Mouse (Mus musculus): ENCODE measurements around the gene Ei24.
A peak's percentile ranks its signal among the peaks of the same experiment; 100 is the strongest.

The Ei24 gene

DNA sequence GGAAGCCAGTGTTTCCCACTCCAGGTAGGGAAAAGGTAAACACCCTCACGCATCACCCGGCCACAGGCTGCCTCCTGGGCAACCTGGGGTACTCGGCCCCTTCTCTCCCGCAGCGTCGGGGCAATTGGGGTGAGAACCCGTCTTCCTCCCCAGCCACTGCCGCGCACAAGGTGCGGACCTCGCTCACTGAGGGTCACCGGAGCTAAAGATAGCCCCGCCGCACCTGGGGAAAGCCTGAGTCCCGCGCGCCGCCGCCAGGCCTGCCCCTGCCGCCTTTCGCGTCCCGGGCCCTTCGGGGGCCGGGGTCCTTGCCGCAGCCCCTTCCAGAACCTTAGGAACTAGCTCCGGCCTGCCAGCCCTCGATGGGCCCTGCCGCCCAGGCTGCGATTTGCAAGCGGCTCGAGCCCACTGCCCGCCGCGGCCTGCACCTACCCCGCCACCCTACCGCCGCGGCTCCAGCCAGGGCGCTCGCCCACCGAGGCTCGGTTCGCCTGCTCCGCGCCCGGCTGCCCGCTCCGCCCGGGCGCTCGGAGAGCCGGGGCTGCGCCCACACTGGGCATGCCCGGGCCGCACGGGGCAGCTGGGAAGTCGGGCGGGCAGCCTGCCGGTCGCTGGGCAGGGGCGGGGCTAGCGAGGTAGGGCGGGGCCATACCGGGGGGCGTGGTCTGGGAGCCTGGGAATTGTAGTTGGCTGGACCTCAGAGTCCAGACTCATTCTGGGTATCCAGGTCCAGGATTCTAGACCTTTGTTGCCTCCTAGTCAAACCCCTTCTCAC is at the start of gene Ei24:
Gene Ei24 (minus strand): TSS at position 613 of the 775 bp plus-strand sequence.
- peak; percentile 85 for DNase-seq

DNA sequence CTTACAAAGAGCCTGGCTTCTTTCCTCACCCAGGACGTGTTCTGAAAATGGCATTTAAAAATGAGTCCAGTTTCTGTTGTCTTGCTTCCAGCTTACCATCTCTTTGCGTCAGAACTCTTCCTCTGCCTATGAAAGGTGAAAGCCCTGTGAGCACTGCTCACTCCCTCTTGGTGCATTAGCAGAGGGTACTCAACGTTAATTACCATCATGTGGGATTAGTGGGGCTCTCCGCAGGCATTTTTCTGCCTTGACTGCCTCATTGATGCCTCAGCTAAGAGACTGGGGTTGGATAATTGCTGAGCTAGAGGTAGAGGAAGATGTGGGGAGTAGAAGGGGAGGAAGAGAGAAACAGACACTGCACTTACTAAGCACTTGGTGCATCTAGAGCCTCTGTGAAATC is 49.2 kb upstream of the Ei24 start:
- no peak for DNase-seq

DNA sequence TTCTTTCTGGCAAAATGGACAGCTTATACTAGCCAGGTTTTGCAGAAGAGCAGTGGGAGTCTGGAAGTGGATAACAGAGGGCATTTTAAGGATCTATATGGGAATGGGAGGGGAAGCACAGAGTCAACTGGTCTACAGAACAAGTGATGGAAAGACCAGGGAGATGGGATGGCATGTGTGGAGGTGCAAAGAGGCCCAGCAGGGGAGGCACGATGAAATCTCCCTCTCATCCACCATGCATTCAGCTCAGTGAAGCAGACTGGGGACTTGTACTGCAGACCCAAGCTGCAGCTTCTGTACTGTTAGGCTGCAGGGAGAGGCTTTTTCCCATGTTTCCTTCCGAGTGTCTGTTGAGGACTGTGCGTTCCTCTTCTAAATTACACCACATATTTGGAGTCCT is 36.7 kb upstream of the Ei24 start:
- DNase-seq, result no peak

DNA sequence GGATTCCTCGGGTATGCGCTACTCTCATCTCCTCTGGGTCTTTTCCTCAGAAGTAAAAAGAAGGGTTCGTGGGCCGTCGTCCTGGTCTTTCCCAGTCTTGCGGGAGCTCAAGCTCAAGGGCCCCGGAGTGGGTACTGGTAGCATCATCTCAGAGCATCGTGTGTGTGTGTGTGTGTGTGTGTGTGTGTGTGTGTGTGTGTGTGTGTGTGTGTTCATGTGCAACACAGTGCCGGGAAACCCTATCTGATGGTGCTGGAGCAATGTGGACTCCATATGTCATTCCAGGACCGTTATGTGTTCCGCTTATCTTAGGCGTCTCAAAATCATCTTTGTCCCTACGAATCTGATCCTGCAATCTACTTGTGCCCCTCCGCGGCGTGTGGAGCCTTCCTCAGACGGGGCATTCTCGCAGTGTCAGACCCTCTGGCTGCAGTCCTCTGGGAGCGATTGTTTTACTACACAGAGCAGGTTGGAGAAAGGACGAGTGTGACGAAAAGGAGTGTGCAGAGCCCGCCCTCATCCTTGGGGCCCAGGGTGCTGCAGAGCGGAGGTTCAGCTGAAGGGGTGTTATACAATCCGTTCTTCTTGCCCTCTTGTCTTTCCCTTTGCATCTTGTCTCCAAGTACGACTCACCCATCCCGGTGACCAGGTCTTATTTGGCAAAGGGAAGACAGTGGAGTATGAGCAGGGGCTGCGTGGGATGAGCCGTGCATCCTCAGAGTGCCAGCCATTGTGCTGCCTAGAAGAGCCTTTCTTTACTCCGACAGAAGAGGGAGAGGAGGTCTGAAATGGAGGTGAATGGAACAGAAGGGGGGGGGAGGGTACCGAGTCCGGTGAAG is 36.1 kb upstream of the Ei24 start:
- DNase-seq, result no peak

DNA sequence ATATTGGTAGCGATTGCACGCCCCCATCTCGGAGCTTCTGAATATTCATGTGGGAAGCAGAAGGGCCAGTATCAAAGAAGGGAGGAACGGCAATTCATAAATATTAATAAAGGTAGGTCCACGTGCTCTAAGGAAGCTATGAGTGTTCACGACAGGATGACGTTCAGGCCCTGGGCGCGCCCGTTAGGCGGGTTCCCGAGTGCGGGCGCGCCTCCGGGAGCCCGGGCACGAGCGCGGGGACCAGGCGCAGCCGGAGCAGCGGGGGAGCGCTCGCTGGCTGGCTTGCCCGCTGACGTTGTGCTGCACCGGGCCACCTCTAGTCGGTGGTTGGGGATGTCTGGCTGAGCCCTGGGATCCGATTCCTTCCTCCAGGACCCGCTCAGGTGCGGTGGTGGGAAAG is 35.3 kb upstream of the Ei24 start:
- peak; percentile 4 to 11 for DNase-seq

DNA sequence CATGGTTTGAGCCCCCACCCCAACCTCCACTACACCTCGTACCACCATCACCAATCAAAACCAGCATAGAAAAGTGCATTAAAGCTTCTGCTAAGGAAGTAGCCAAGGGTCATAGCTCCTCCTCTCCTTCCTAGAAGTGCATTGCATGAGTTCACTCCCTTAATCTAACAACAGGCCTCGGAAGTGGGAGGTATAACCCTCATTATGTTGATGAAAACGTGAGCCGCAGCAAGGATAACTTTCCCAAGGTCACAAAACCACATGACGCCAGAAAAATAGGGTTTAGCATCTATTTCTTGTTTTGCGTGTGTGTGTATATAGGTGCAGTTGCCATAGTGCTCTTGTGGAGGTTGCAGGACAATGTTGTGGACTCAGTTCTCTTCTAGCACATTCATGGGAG is 34.2 kb upstream of the Ei24 start:
- DNase-seq, result no peak

DNA sequence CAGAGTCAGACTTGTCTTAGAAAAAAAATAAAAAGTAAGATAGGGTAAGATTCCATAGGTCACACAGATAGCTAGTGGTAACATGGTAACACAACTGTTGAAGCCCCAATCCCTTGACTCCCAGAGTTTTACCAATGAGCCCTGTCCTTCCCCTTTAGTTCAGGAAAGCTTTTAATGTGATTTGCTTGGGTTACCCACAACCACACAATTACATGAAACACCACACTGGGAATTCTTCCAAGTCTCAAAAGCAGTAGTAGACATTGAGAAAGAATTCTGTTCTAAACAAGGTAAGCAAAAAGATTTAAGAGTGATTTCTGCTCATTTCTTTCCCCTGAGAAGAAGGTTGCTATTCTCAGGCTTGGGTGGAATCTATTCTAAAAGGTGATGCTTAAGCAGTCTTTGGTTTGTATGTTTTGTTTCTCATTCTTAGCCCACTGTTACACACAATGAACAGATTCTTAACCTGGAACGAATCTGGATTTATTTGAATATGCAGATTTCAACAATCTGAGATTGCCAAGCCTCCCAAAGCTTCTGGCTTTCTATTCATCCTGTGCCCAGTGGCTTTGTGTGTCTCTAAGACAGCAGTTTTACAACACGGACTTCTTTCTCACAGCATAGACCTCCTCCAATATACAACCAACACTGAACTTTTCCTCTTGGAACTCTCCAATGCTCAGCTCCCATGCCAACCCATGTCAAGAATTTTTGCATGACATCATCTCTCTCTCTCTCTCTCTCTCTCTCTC is 29.6 kb upstream of the Ei24 start:
- DNase-seq, result no peak

DNA sequence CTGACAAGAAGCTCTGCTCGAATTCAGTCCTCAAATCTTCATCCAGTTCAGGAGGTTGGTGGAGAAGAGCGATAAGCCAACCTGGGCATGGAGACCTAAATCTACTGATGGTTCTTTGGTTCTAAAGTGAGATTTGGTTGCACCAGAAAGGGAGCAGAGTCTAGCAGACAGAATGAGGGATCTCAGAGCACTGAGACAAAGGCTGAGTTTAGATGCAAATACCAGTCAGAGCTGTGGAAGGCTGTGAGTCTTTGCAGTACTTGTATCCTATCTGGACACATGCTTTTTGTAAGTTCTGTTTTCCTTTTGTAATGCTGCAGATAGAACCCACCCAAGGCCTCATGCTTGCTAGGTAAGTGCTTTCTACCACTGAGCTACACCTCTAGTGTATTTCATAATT is 24.8 kb upstream of the Ei24 start:
- DNase-seq, result no peak

DNA sequence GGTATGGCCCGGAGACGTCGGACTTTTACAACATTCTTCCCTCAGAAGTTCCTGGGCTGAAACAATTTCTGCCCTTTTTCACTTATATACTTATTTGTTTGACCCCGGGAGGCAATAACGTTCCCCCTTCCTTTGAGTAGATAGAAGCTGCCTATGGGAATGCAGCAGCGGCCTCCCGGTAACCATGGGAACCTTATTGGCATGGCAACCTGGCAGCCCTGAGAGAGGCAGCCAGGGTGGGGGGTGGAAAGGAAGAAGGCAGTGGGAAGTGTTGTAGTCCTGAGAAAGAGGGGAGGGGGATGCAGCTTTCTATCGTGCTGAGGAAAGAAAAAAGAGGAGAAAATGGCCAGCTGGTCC is 24.4 kb upstream of the Ei24 start, which contains the start of gene Fez1:
Gene Fez1 (plus strand): TSS at position 221 of the 357 bp plus-strand sequence.
- no peak for DNase-seq

DNA sequence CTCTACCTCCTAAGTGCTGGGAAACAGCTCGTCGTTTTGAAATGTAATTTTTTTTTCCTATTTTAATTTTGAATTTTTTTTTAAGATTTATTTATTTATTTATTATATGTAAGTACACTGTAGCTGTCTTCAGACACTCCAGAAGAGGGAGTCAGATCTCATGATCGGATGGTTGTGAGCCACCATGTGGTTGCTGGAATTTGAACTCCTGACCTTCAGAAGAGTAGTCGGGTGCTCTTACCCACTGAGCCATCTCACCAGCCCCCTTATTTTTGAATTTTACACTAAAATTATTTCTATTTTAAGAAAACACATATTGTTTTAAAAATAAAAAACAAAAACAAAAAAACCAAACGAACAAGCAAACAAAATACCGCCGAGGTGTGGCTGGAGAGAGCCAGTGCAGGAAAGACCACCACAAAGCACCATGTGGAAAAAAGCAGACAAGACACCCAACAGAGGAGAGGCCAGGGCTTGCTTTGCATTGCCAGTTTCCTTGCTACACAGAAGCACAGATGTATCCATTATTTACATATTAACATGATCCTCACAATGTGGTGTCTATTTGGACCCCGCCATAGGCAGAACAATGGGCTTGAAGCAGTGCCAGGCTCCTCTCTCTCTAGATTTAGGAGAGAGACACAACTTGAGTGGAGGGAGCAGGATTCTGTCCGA is 23.9 kb upstream of the Ei24 start:
- DNase-seq, result no peak

DNA sequence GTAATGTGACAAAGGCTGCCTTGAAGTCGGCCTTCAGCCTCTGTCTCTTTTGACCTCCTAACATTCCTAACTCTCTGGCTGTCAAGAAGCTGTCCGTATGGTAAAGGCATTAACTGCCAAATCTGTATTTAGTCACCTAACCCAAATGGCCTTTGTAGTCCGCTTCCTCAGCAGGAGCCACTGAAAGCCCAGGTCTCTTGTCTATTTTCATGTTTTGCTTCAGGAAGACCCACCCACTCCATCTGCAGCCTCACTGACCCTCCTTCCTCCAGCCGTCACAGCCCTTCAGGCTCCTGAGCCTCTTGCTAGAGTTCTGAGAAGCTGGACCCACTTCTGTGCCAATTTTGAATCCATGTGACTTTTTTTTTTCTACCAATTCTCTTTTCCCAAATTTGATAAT is 21.7 kb upstream of the Ei24 start:
- no peak for DNase-seq

DNA sequence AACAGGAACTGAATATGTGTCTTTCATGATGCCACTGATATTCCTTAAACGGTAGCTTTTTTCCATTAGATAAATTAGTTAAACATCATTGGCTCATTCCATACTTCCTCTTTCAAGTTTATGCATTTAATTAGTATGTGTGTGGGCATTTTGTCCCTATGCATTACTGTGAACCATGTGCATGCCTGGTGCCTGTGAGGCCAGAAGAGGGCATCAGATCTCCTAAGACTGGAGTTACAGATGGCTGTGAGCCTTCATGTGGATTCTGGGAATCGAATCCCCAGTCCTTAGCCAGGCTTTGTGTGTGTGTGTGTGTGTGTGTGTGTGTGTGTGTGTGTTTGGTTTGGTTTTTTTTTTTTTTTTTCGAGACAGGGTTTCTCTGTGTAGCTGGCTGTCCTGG is 17.3 kb upstream of the Ei24 start:
- DNase-seq, result no peak

DNA sequence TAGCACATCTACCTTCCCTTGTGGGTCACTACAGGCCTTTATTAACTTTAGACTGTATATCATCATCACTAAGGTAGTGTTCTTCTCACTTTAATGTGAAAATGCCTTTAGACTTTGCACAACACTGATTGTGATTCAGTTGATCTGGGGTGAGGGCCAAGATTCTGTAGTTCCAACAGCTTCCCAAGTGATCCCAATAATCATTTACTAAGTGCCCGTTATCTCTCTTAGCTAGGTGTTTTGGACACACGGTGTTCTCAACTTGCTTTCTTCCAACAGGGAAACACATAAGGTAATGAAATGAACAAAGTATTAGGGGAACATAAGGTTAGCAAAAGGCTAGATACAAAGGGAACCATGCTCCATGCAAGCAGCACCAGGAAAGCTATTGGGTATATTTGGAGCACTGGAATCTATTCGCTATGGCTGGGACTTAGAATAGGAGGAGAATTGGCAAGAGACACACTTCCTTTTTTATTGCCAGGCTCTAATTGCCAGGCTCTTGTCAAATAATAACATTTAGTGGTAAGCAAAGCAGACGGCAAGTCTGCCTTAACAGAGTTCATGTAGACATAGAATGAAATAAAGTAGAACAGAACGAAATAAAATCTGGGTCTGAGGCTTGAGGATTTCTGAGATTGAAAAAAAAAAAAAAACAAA is 11.1 kb upstream of the Ei24 start:
- no peak for DNase-seq

DNA sequence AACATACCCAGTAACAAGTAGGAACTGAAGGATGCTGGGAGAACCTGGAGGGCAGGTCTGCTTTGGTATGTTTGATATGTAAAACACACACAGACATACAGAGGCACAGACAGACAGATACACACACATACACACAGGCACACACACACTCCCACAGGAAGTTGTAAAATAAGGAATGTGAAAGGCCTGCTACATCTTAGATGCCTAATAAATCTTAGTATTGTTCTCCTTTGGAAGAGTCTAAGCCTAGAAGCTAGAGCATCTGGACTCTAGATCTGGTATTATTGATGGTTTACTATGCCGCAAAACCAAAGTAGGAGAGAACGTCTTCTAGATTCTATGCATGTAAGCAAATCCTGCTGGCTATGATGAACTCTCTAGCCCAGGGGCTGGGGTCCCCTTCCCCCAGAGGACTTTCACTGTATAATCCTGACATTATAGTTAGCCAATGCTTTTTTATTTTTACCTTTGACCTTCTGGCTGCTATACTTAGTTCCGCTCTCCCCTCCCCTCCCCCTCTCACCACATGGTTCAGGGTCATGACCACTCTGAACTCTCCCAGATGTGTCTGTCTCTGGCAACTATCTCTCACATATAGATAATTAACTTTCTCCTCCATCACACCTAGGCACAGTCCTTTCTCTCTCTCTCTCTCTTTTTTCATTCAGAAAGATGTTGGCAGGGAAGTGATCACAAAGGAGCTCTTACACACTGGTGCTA is 8.2 kb upstream of the Ei24 start:
- DNase-seq, result no peak

DNA sequence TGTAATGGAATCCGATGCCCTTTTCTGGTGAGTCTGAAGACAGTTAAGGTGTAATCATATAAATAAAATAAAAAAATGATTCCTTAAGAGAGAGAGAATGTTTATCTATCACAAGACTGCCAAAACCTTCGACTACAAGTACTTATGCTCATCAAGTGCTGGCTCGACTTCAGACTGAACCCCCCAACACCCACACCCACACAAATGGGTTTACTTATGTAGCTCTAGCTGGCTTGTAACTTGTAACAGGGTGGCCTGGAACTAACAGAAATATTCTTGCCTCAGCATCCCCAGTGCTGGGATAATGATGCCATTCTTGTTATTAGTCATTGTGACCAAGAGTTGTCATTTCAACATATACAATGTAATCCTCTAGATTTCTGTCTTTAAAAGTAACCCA is 6.7 kb upstream of the Ei24 start:
- no peak for DNase-seq

DNA sequence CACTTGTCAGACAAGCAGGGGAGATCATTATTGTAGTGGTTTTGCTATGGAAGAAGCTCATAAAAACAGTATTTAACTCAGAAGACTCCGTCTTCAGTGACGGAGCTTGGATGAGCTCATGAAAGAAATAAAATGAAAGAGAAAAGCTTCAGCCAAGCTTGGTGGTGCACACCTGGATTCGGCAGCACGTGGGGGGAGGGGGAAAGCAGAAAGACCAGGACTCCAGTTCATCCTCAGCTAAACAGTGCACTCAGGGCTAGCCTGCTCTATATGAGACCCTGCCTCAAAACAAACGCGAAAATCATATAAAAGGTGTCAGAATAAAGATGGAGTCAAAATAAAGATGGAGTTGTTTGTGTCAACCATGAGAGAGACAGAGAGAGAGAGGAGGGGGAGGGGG is 6.2 kb upstream of the Ei24 start:
- no peak for DNase-seq

DNA sequence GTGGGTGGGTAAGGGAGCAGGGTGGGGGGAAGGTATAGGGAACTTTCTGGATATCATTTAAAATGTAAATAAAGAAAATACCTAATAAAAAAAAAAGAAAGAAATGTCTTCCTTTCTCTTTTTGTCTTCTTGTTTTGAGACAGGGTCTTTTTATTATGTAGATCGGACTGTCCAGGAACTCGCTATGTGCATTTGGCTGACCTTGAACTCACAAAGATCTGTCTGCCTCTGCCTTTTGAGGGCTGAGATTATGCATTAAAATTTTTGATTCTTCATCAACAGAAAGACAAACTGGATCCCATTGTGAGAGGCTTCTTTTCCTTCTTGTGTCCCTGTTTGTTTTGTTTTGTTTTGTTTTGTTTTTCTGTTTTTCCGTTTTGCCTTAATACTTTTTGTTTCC is 5.8 kb upstream of the Ei24 start:
- DNase-seq, result no peak

DNA sequence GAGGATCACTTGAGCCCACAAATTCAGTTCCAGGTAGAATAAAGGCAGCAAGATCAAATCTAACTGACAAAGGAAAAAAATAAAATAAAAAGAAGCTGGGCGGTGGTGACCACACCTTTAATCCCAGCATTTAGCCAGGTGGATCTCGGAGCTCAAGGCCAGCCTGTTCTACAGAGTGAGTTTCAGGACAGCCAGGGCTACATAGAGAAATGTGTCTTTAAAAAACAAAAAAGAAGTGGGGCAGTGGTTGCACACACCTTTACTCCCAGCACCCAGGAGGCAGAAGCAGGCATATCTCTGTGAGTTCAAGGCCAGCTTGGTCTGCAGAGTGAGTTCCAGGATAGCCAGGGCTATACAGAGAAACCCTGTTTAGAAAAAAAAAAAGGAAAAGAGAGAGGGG is 4.8 kb upstream of the Ei24 start:
- DNase-seq, result no peak

DNA sequence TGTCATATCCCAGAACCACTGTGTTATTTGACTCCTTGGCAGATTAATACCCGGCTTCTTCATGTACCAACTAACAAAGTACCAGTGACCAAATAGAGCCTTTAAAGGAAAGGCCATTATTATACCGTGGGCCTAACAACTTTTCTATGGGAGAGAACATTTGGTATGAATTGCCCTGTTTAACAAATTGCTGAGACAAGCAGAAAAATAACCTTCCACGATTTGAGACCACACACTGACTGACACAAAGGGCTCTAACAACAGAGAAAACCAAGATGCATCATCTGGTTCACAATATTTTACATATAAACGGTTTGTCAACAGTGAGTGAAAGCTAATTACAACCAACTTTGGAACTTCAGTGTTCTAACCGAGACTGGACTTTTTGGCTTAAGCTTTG is 969 bp downstream of the Ei24 start:
- no peak for DNase-seq

DNA sequence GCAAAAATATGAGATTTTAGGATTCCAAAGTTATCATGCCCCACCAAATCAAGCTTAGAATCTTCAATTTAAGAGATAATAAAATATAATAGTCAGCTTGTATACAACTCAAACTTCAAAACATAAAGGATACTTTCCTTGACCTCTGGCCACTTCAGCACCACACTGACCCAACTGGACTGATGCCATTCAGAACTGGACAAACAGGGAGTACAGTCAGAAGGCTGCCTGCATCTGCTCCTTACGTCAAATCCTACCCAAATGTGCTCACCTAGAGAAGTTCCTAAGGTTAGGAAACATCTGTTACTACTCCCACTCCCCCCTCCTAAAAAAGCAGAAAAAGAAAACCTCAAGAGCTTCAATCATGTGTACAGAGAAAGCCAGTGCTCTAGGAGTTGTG is 1.6 kb downstream of the Ei24 start:
- DNase-seq, result no peak

DNA sequence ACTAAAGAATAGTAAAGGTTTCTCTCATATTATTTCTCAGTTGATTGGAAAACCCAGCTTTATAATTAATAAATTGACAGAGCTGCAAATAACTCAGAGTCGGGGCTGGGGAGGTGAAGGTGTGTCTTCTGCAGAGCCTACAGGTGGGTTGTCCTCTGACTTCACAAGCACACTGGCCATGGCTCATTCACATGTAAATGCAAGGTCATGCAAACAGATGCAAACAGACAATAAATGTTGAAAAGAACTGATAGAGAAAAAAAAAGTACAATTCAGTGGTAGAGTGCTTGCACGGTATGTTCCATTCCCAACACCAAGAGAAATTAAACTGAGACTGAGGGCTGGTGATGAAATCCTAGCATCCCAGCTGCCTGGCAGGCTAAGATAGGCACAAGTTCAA is 2.7 kb downstream of the Ei24 start:
- no peak for DNase-seq

DNA sequence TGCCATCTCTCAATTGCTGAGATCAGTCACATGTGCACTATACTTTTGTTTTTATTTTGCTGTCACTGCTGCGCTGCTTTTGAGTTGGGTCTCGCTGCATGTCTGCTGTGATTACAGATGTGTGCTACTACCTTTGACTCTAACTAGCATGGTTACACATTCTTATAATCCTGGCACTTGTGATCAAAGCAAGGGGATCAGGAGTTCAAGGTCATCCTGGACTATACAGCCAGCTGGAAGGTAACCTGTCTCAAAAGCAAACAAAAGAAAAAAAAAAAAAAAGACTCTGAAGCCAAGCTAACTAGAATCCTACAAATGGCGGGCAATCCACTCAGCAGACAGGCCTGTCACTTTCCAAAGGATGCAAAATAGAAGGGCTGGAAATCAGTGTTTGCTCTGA is 5.0 kb downstream of the Ei24 start:
- DNase-seq, result no peak
